Mouse (Mus musculus): ENCODE measurements around the gene Gid4.

- TF ChIP-seq MYOD1 (IDR thresholded peaks at IDR 0.05; ENCODE audit: control insufficient read depth in 1 of 3, insufficient read length in 2 of 3, low read depth in 2 of 3) (no peak), POLR2A (IDR thresholded peaks at IDR 0.05; ENCODE audit: insufficient read length, low read depth) (no peak), TCF12 (IDR thresholded peaks at IDR 0.05; ENCODE audit: insufficient read depth, poor library complexity, severe bottlenecking) (no peak), CEBPB (IDR thresholded peaks at IDR 0.05; ENCODE audit: insufficient read depth, poor library complexity, severe bottlenecking) (no peak), POLR2AphosphoS2 (IDR thresholded peaks at IDR 0.05; ENCODE audit: insufficient read length, low read depth) (no peak), REST (IDR thresholded peaks at IDR 0.05; ENCODE audit: insufficient read depth, insufficient read length) (no peak)
These were observed 75.8 kb downstream of the Gid4 start for GRCm38 (mm10) chr11:60492726-60493125.
